10 mouse cellular contexts compared by ENCODE assay signal in the genomic region with DNA sequence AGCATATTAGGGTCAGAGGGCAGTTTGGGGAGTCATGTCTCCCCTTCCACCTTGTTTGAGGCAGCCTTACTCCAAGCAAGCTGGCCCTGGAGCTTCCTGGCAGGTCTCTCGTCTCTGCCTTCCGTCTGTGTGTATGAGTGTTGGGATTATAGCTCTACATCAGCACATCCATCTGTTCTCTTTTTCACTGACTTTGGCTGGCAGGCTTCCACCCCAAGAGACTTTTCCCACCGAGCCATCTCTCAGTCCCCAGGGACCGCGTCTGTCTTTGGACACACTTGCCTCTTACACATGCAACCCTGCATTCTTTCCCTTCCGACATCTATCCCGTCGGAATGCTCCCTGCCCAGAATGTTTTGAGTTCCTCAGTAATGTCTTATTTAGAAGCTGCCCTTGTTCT.
DNase-seq lines count a peak whose midpoint lies in the region; ATAC-seq and TF ChIP-seq lines count a peak whose summit lies in the region.
"Had no signal": no experiment of that assay in that cellular context is flagged by ENCODE, and none has a peak within 500 bp of the region (broad histone marks: within the 10 kb centered on the region; RNA-seq: fewer than 3 reads in every experiment).

No protein-coding gene starts in this region.

- intact Hi-C loops in left cerebral cortex, postnatal 10 days (cut with DNase I): no loop called here
- intact Hi-C loops in left cerebral cortex, adult 2 months (cut with DNase I): no loop called here
- intact Hi-C loops in gastrocnemius, postnatal 14 days (cut with DNase I; ENCODE audit: low total_unique reads): no loop called here

- H3K4me2 ChIP-seq in forebrain, embryonic 16.5 days (ENCODE audit: low read length): no peak overlapping the region
- H3K4me2 ChIP-seq in forebrain, embryonic 12.5 days: no peak overlapping the region

- peak; percentile 26; the same call in 1 of the 2 replicates for ATAC-seq in forebrain, embryonic 16.5 days
- ATAC-seq in forebrain, embryonic 12.5 days (ENCODE audit: low FRiP score): no peak
- no peak for ATAC-seq in cerebellum, adult (ENCODE audit: insufficient number of reproducible peaks, low FRiP score, low TSS enrichment)

- WGBS in forebrain, embryonic 16.5 days: 54% methylated on average over 8 of the region's 8 CpGs
- 73% methylated on average over 8 of the region's 8 CpGs for WGBS in forebrain, embryonic 12.5 days

- H3K9ac ChIP-seq in forebrain, embryonic 16.5 days (replicated peaks; ENCODE audit: low read depth, low read length): no peak overlapping the region
- no peak overlapping the region for H3K9ac ChIP-seq in forebrain, embryonic 12.5 days

- H3K27ac ChIP-seq in forebrain, embryonic 16.5 days (ENCODE audit: low read length): no peak overlapping the region
- H3K27ac ChIP-seq in forebrain, embryonic 12.5 days: no peak overlapping the region
- H3K27ac ChIP-seq in left cerebral cortex, adult 2 months: no peak overlapping the region
- H3K27ac ChIP-seq: macrophage had no signal

- H3K4me1 ChIP-seq in forebrain, embryonic 16.5 days (replicated peaks; ENCODE audit: control insufficient read depth, insufficient read depth, low read length): no peaks in the 10 kb centered on the region
- no peaks in the 10 kb centered on the region for H3K4me1 ChIP-seq in forebrain, embryonic 12.5 days

- H3K27me3 ChIP-seq in forebrain, embryonic 16.5 days (replicated peaks; ENCODE audit: control insufficient read depth, insufficient read depth, low read length): no peaks in the 10 kb centered on the region
- no peaks in the 10 kb centered on the region for H3K27me3 ChIP-seq in forebrain, embryonic 12.5 days

- TF ChIP-seq CTCF in left cerebral cortex, adult 2 months (IDR thresholded peaks at IDR 0.05): no peak

- H3K4me3 ChIP-seq in forebrain, embryonic 16.5 days (replicated peaks; ENCODE audit: low read length): no peak overlapping the region
- H3K4me3 ChIP-seq in forebrain, embryonic 12.5 days (replicated peaks): no peak overlapping the region
- H3K4me3 ChIP-seq in left cerebral cortex, adult 2 months: no peak overlapping the region

- H3K36me3 ChIP-seq in forebrain, embryonic 16.5 days (ENCODE audit: control insufficient read depth, insufficient read depth): no peaks in the 10 kb centered on the region
- no peaks in the 10 kb centered on the region for H3K36me3 ChIP-seq in forebrain, embryonic 12.5 days (replicated peaks)

- no peaks in the 10 kb centered on the region for H3K9me3 ChIP-seq in forebrain, embryonic 16.5 days (ENCODE audit: control insufficient read depth, low read length)
- no peaks in the 10 kb centered on the region for H3K9me3 ChIP-seq in forebrain, embryonic 12.5 days

- peak; percentile 45 to 76 for DNase-seq in left cerebral cortex, postnatal 10 days (ENCODE audit: extremely low spot score in 1 of 2, low spot score in 2 of 2)
- DNase-seq in left cerebral cortex, adult 2 months (ENCODE audit: extremely low spot score in 1 of 2, low spot score in 2 of 2): no peak
- DNase-seq in gastrocnemius, postnatal 14 days: peak; percentile 32
- DNase-seq in lung, postnatal 10 days: peak; percentile 70
- no peak for DNase-seq in adrenal gland, adult 8-10 months
- DNase-seq: cerebellum, adult 9-11 months had no signal

Comparison
In these comparisons a context has a peak if more than half of its experiments do, and no peak if none do; other contexts are left out.
1. DNase-seq: peak in left cerebral cortex, postnatal 10 days (2 of 2), gastrocnemius, postnatal 14 days (single experiment) and lung, postnatal 10 days (single experiment); none in left cerebral cortex, adult 2 months (0 of 2) and adrenal gland, adult 8-10 months (single experiment).